Mouse (Mus musculus): ENCODE measurements around the gene Elmod3. TPM values are rescaled to one million over a fixed set of nuclear protein-coding genes. Genes with fewer than 3 reads are reported as not detected.

Elmod3 gene
- polyA plus RNA-seq, 2 experiments from 2014 or later: 22.9 to 32.2 TPM

- no peak for ATAC-seq
Measured at GRCm38 (mm10) chr6:72532580-72532979, 65.6 kb downstream of the Elmod3 start.

GRCm38 (mm10) chr6:72528410-72529151 is 69.6 kb downstream of the Elmod3 start:
- ATAC-seq: no peak

- no peak for ATAC-seq
Measured at GRCm38 (mm10) chr6:72527070-72527469, 71.1 kb downstream of the Elmod3 start.

- no peak for ATAC-seq
Measured at GRCm38 (mm10) chr6:72524160-72524559, 74.1 kb downstream of the Elmod3 start.

- ATAC-seq: no peak
Measured at GRCm38 (mm10) chr6:72523222-72523621, 75.0 kb downstream of the Elmod3 start.

- ATAC-seq: no peak
Measured at GRCm38 (mm10) chr6:72522288-72522687, 75.9 kb downstream of the Elmod3 start.

- no peak for ATAC-seq
Measured at GRCm38 (mm10) chr6:72521607-72522006, 76.6 kb downstream of the Elmod3 start, which contains the start of gene Sh2d6. Gene Sh2d6 (minus strand): TSS chr6:72521707.

- no peak for ATAC-seq
Measured at GRCm38 (mm10) chr6:72520904-72521303, 77.3 kb downstream of the Elmod3 start.

- no peak for ATAC-seq
Measured at GRCm38 (mm10) chr6:72519892-72520663, 78.1 kb downstream of the Elmod3 start.

GRCm38 (mm10) chr6:72519303-72519702 is 78.9 kb downstream of the Elmod3 start:
- ATAC-seq: no peak

- no peak for ATAC-seq
Measured at GRCm38 (mm10) chr6:72518842-72519241, 79.4 kb downstream of the Elmod3 start.

Other genes with a start within 250 kb of the Elmod3 start
- gene Tmem150a, start 243.0 kb downstream of the Elmod3 start, polyA plus RNA-seq (2017; shearing (Covaris generic)): 1 to 10 TPM in 1 of 2 experiments, under 1 TPM in 1; 0.57 to 1.6 TPM
- gene Rnf181, start 231.5 kb downstream of the Elmod3 start, polyA plus RNA-seq (2017; shearing (Covaris generic)): 100 to 1,000 TPM; 141 to 148 TPM
- gene Vamp5, start 217.9 kb downstream of the Elmod3 start, polyA plus RNA-seq (2017; shearing (Covaris generic)): 10 to 100 TPM; 66.7 to 70.3 TPM
- 100 to 1,000 TPM; 326 to 346 TPM for gene Vamp8, start 207.7 kb downstream of the Elmod3 start, polyA plus RNA-seq (2017; shearing (Covaris generic))
- gene Ggcx, start 184.1 kb downstream of the Elmod3 start, polyA plus RNA-seq (2017; shearing (Covaris generic)): 10 to 100 TPM in 1 of 2 experiments, 1 to 10 TPM in 1; 5.6 to 11.6 TPM
- 100 to 1,000 TPM; 222 to 239 TPM for gene Mat2a, start 158.9 kb downstream of the Elmod3 start, polyA plus RNA-seq (2017; shearing (Covaris generic))
- gene Sh2d6, start 76.7 kb downstream of the Elmod3 start, polyA plus RNA-seq (2017; shearing (Covaris generic)): not detected
- gene Capg, start 54.0 kb downstream of the Elmod3 start, polyA plus RNA-seq (2017; shearing (Covaris generic)): 100 to 1,000 TPM; 547 to 812 TPM
- gene Retsat, start 62 bp upstream of the Elmod3 start, polyA plus RNA-seq (2017; shearing (Covaris generic)): 1 to 10 TPM; 5.3 to 5.7 TPM
- 100 to 1,000 TPM; 114 to 143 TPM for gene Tgoln1, start 18.6 kb upstream of the Elmod3 start, polyA plus RNA-seq (2017; shearing (Covaris generic))
- gene Tcf7l1, start 190.8 kb upstream of the Elmod3 start, polyA plus RNA-seq (2017; shearing (Covaris generic)): 1 to 10 TPM; 2.0 to 2.3 TPM

All from CD4-positive, CD25-positive, alpha-beta regulatory T cell, adult 4 months (primary cell).